Mouse (Mus musculus) hindbrain, embryonic 11.5 days (tissue): ENCODE results near the gene Dok3. TPM values are rescaled to one million over a fixed set of nuclear protein-coding genes. Genes with fewer than 3 reads are reported as not detected.
"Not testable (repeated sequence)": the region's sequence is repeated elsewhere in the genome, so short reads cannot be mapped to it uniquely, and the experiment has no call there.

Experiments used
- ATAC-seq: fragments of 200-750 bp; cut with Nextera tagmentation; 2 replicates; pipeline ENCODE4 v1.8.0; 2017; ENCODE audit warnings: mild to moderate bottlenecking, moderate TSS enrichment, moderate library complexity; ENCODE audit not compliant: low FRiP score
- DNase-seq: peaks from one replicate; pipeline ENCODE4 v3.0.0-alpha.2; 2015; ENCODE audit warnings: low spot score
- H3K27ac ChIP-seq: fragments of 300-500 bp; sonication (generic); 2 replicates; pipeline ENCODE4 v1.5.1; 2014; ENCODE audit warnings: mild to moderate bottlenecking, low read depth, low read length
- H3K27me3 ChIP-seq: fragments of 300-500 bp; sonication (generic); 2 replicates; pipeline ENCODE4 v1.6.1; 2014; ENCODE audit warnings: mild to moderate bottlenecking, low read length, moderate library complexity, mixed read lengths; ENCODE audit not compliant: control insufficient read depth, insufficient read depth
- H3K36me3 ChIP-seq: fragments of 300-500 bp; sonication (generic); 2 replicates; pipeline ENCODE4 v1.6.1; 2014; ENCODE audit warnings: mild to moderate bottlenecking, low read length, moderate library complexity, mixed read lengths; ENCODE audit not compliant: control insufficient read depth, insufficient read depth
- H3K4me1 ChIP-seq: fragments of 300-500 bp; sonication (generic); replicated peaks from 2 replicates; pipeline ENCODE4 v1.6.1; 2014; ENCODE audit warnings: low read length, mixed read lengths; ENCODE audit not compliant: control insufficient read depth, insufficient read depth
- H3K4me2 ChIP-seq: fragments of 300-500 bp; sonication (generic); replicated peaks from 2 replicates; pipeline ENCODE4 v1.6.1; 2014; ENCODE audit warnings: mild to moderate bottlenecking, low read depth, low read length
- H3K4me3 ChIP-seq: fragments of 300-500 bp; sonication (generic); 2 replicates; pipeline ENCODE4 v1.5.1; 2014; ENCODE audit warnings: low read depth, low read length
- H3K9ac ChIP-seq: fragments of 300-500 bp; sonication (generic); 2 replicates; pipeline ENCODE4 v1.6.1; 2014; ENCODE audit warnings: low read depth, low read length
- H3K9me3 ChIP-seq: fragments of 300-500 bp; sonication (generic); 2 replicates; pipeline ENCODE4 v1.6.1; 2016; ENCODE audit warnings: low read length; ENCODE audit not compliant: control insufficient read depth
- WGBS: fragments of 180-500 bp; shearing (Covaris S2); extraction: QIAGEN DNeasy Blood & Tissue Kit; methylation state at CpG from one replicate; pipeline ENCODE4 v1.1.7; 2014; 5-methylcytosine and 5-hydroxymethylcytosine counted together
- polyA plus RNA-seq: library from polyadenylated mRNA; unstranded; fragments of >200 nt; fragmentation: Nextera tagmentation; extraction: Ambion mirVana; gene quantifications from 2 replicates; pipeline ENCODE4 v1.2.1, GENCODE M21; 2014

Gene Dok3
- 2.2 and 2.8 TPM in 2 replicates for polyA plus RNA-seq

- no peak within 1 kb of the TSS for H3K4me3 ChIP-seq
- H3K27ac ChIP-seq, result no peak within 1 kb of the TSS; the same call in 1 of the 2 replicates
- no peak within 1 kb of the TSS for H3K4me2 ChIP-seq
- DNase-seq (no peak), ATAC-seq (no peak)
- H3K36me3 ChIP-seq, result peaks cover 24% of the 10 kb centered on the region
- no peak within 1 kb of the TSS for H3K9ac ChIP-seq
- no peaks in the 10 kb centered on the region for H3K27me3 ChIP-seq
- WGBS, result 88% methylated on average over 8 of the region's 8 CpGs
- H3K4me1 ChIP-seq, result no peaks in the 10 kb centered on the region
- no peaks in the 10 kb centered on the region for H3K9me3 ChIP-seq
Measured at GRCm38 (mm10) chr13:55529198-55529915, at the start of gene Dok3. Dok3 (minus strand) TSS chr13:55529296.

GRCm38 (mm10) chr13:55578086-55578485 lies 49.0 kb upstream of the Dok3 start:
- no peaks in the 10 kb centered on the region for H3K9me3 ChIP-seq
- H3K4me2 ChIP-seq, result no peak overlapping the region
- H3K4me3 ChIP-seq, result no peak overlapping the region
- 81% methylated on average over 4 of the region's 4 CpGs for WGBS
- no peak overlapping the region for H3K27ac ChIP-seq
- H3K27me3 ChIP-seq, result no peaks in the 10 kb centered on the region
- no peak for DNase-seq
- ATAC-seq, result no peak
- no peaks in the 10 kb centered on the region for H3K36me3 ChIP-seq
- H3K4me1 ChIP-seq, result no peaks in the 10 kb centered on the region
- no peak overlapping the region for H3K9ac ChIP-seq

DNA sequence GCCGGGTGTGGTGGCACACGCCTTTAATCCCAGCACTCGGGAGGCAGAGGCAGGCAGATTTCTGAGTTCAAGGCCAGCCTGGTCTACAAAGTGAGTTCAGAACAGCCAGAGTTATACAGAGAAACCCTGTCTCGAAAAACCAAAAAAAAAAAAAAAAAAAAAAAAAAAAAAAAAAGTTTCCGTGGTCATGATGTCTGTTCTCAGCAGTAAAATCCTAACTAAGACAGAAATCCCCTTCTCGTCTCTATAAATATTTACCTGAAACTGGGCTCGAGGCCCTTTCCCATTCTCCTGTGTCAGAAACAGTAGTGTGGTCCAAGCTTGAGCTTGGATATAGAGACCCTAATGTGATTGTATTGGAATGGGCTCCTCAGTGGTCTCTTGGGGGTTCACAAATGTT lies 47.8 kb upstream of the Dok3 start:
- WGBS, result 88% methylated on average over 7 of the region's 7 CpGs
- not testable (repeated sequence) for DNase-seq

DNA sequence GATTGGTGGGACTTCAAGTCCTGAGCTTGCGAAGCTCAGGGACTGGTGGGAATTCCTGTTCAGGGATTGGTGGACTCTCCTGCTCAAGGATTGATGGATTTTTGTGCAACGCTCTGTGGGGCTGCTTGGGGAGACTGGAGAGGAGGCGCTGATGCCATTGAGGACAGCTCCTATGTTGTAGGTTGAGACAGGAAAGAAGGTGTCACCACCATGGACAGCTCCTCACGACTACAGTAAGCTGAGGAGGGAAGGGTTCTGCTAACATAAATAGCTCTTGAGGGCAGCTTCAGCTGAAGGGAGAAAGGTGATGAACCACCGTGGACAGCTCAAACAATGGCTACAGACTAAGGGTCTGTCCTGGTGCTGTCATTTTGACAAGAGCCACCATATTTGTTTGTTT lies 46.8 kb upstream of the Dok3 start:
- H3K36me3 ChIP-seq, result no peaks in the 10 kb centered on the region
- DNase-seq (no peak), ATAC-seq (no peak)
- H3K27me3 ChIP-seq, result no peaks in the 10 kb centered on the region
- H3K27ac ChIP-seq, result no peak overlapping the region
- H3K9me3 ChIP-seq, result no peaks in the 10 kb centered on the region
- H3K4me2 ChIP-seq, result no peak overlapping the region
- no peak overlapping the region for H3K4me3 ChIP-seq
- WGBS, result 60% methylated on average over 5 of the region's 5 CpGs
- H3K9ac ChIP-seq, result no peak overlapping the region
- no peaks in the 10 kb centered on the region for H3K4me1 ChIP-seq

More for the DNA sequence above, 47.8 kb upstream of the Dok3 start:
- H3K4me2 ChIP-seq, H3K9ac ChIP-seq, ATAC-seq, H3K27me3 ChIP-seq, H3K4me3 ChIP-seq, H3K27ac ChIP-seq, H3K36me3 ChIP-seq, H3K9me3 ChIP-seq, H3K4me1 ChIP-seq: not testable (repeated sequence)

- peaks cover 1% of the 10 kb centered on the region; the same call in 1 of the 2 replicates for H3K4me1 ChIP-seq
- H3K9me3 ChIP-seq, result no peaks in the 10 kb centered on the region
- DNase-seq, result no peak
- no peak for ATAC-seq
- 75% methylated on average over 5 of the region's 5 CpGs for WGBS
- no peak overlapping the region for H3K4me2 ChIP-seq
- H3K9ac ChIP-seq, result no peak overlapping the region
- no peaks in the 10 kb centered on the region for H3K36me3 ChIP-seq
- H3K27ac ChIP-seq, result no peak overlapping the region
- H3K27me3 ChIP-seq, result no peaks in the 10 kb centered on the region
- no peak overlapping the region for H3K4me3 ChIP-seq
Measured at GRCm38 (mm10) chr13:55574321-55574720, 45.2 kb upstream of the Dok3 start.

DNA sequence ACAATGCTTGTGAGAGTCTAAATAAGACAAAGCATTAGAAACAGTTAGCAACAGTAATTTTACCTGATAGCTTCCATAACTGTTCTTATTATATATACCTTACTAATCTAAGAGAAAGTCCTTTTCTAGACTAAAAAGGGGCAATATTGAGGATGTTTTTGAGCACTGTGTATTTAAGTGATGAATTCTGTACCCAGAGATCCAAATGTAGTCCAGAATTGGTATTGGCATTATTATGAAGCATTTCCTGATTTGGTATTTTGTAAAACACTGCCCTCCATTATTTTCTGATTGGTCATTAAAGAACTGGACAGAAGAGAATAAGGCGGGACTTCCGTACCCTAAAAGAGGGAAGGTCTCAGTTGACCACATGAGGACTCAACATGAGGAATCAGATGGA lies 44.3 kb upstream of the Dok3 start, which contains the start of gene Tmed9:
Gene Tmed9, plus strand, starts transcription at position 301 of the 400 bp plus-strand sequence.
- H3K36me3 ChIP-seq, result no peaks in the 10 kb centered on the region
- ATAC-seq (no peak), DNase-seq (no peak)
- no peak within 1 kb of the TSS for H3K27ac ChIP-seq
- peaks cover 3% of the 10 kb centered on the region; the same call in 1 of the 2 replicates for H3K4me1 ChIP-seq
- H3K9me3 ChIP-seq, result no peaks in the 10 kb centered on the region
- no peak within 1 kb of the TSS for H3K4me3 ChIP-seq
- no peaks in the 10 kb centered on the region for H3K27me3 ChIP-seq
- 99% methylated on average over 2 of the region's 2 CpGs for WGBS
- H3K9ac ChIP-seq, result no peak within 1 kb of the TSS
- H3K4me2 ChIP-seq, result no peak within 1 kb of the TSS

- H3K4me1 ChIP-seq, result peaks cover 3% of the 10 kb centered on the region; the same call in 1 of the 2 replicates
- no peak overlapping the region for H3K27ac ChIP-seq
- ATAC-seq (no peak), DNase-seq (peak; percentile 7)
- H3K36me3 ChIP-seq, result no peaks in the 10 kb centered on the region
- H3K9ac ChIP-seq, result no peak overlapping the region
- H3K27me3 ChIP-seq, result no peaks in the 10 kb centered on the region
- H3K4me2 ChIP-seq, result no peak overlapping the region
- WGBS, result 74% methylated on average over 2 of the region's 2 CpGs
- no peaks in the 10 kb centered on the region for H3K9me3 ChIP-seq
- H3K4me3 ChIP-seq, result no peak overlapping the region
Measured at GRCm38 (mm10) chr13:55571977-55572376, 42.9 kb upstream of the Dok3 start.

- H3K27ac ChIP-seq, result peak within 1 kb of the TSS; percentile 68
- peak within 1 kb of the TSS; percentile 93 for H3K4me3 ChIP-seq
- WGBS, result 4% methylated on average over 26 of the region's 47 CpGs
- peak within 1 kb of the TSS; percentile 98 for H3K9ac ChIP-seq
- H3K4me1 ChIP-seq, result peaks cover 3% of the 10 kb centered on the region; the same call in 1 of the 2 replicates
- H3K9me3 ChIP-seq, result no peaks in the 10 kb centered on the region
- peak within 1 kb of the TSS; percentile 93 for H3K4me2 ChIP-seq
- DNase-seq, result peak; percentile 94
- ATAC-seq, result peak; percentile 90
- H3K36me3 ChIP-seq, result no peaks in the 10 kb centered on the region
- no peaks in the 10 kb centered on the region for H3K27me3 ChIP-seq
Measured at GRCm38 (mm10) chr13:55571027-55571751, 42.1 kb upstream of the Dok3 start, which contains the start of gene Fam193b. Fam193b (minus strand) TSS chr13:55571120.
